8 mouse cellular contexts compared by ENCODE assay signal in genomic region chr4:86575283-86575983, GRCm38 (mm10). TPM values are rescaled to one million over a fixed set of nuclear protein-coding genes. Genes with fewer than 3 reads are reported as not detected.
A peak's percentile ranks its signal among the peaks of the same experiment; 100 is the strongest.
DNase-seq lines count a peak whose midpoint lies in the region; ATAC-seq lines count a peak whose summit lies in the region.

Gene Rraga (plus strand): TSS chr4:86575668.

- H3K4me2 ChIP-seq in heart, embryonic 13.5 days = peak within 1 kb of the TSS; percentile 88
- peak within 1 kb of the TSS; percentile 75 for H3K4me2 ChIP-seq in liver, embryonic 12.5 days
- peak within 1 kb of the TSS; percentile 75 for H3K4me2 ChIP-seq in stomach, embryonic 15.5 days

- H3K27me3 ChIP-seq in heart, embryonic 13.5 days (replicated peaks) = no peaks in the 10 kb centered on the region
- peaks cover 5% of the 10 kb centered on the region; the same call in 1 of the 2 replicates for H3K27me3 ChIP-seq in liver, embryonic 12.5 days (replicated peaks)
- no peaks in the 10 kb centered on the region for H3K27me3 ChIP-seq in stomach, embryonic 15.5 days (replicated peaks)

- peaks cover 22% of the 10 kb centered on the region for H3K36me3 ChIP-seq in heart, embryonic 13.5 days
- peaks cover 19% of the 10 kb centered on the region for H3K36me3 ChIP-seq in liver, embryonic 12.5 days
- H3K36me3 ChIP-seq in stomach, embryonic 15.5 days = no peaks in the 10 kb centered on the region

- H3K9me3 ChIP-seq in heart, embryonic 13.5 days = no peaks in the 10 kb centered on the region
- H3K9me3 ChIP-seq in liver, embryonic 12.5 days (replicated peaks) = no peaks in the 10 kb centered on the region
- no peaks in the 10 kb centered on the region for H3K9me3 ChIP-seq in stomach, embryonic 15.5 days

- under 1% methylated on average over 53 of the region's 53 CpGs for WGBS in heart, embryonic 13.5 days
- under 1% methylated on average over 52 of the region's 53 CpGs for WGBS in liver, embryonic 12.5 days (ENCODE audit: insufficient replicate concordance)
- WGBS in stomach, embryonic 15.5 days = under 1% methylated on average over 53 of the region's 53 CpGs

- no peaks in the 10 kb centered on the region for H3K4me1 ChIP-seq in brown adipose tissue, adult 24 weeks (ENCODE audit: control insufficient read depth, insufficient read depth, insufficient read length, low read length)
- H3K4me1 ChIP-seq in heart, embryonic 13.5 days = peaks cover 22% of the 10 kb centered on the region
- H3K4me1 ChIP-seq in liver, embryonic 12.5 days = peaks cover 26% of the 10 kb centered on the region
- H3K4me1 ChIP-seq in stomach, embryonic 15.5 days = peaks cover 16% of the 10 kb centered on the region

- peak; percentile 97 for DNase-seq in CD4-positive, CD25-positive, alpha-beta regulatory T cell, adult 2 months (ENCODE audit: low read depth, low spot score)
- DNase-seq in fat pad, adult 2 months (ENCODE audit: extremely low read depth, low read depth, low spot score) = peak; percentile 23
- DNase-seq in kidney, postnatal 10 days = peak; percentile 98
- peak; percentile 95 to 96 for DNase-seq in natural killer cell, adult 2 months (ENCODE audit: low spot score in 2 of 2)

- peak within 1 kb of the TSS; percentile 91 for H3K27ac ChIP-seq in brown adipose tissue, adult 24 weeks (replicated peaks; ENCODE audit: low read depth, low read length)
- peak within 1 kb of the TSS; percentile 97 for H3K27ac ChIP-seq in heart, embryonic 13.5 days (replicated peaks)
- H3K27ac ChIP-seq in liver, embryonic 12.5 days = peak within 1 kb of the TSS; percentile 98
- peak within 1 kb of the TSS; percentile 98 for H3K27ac ChIP-seq in stomach, embryonic 15.5 days

- ATAC-seq in heart, embryonic 13.5 days (ENCODE audit: extremely low read depth, insufficient number of reproducible peaks, low FRiP score, low TSS enrichment) = peak; percentile 89
- ATAC-seq in liver, embryonic 12.5 days = peak; percentile 95
- peak; percentile 97 for ATAC-seq in stomach, embryonic 15.5 days (ENCODE audit: insufficient read depth, low FRiP score, low read depth)

- peak within 1 kb of the TSS; percentile 96 for H3K9ac ChIP-seq in heart, embryonic 13.5 days
- H3K9ac ChIP-seq in liver, embryonic 12.5 days = peak within 1 kb of the TSS; percentile 95
- H3K9ac ChIP-seq in stomach, embryonic 15.5 days = peak within 1 kb of the TSS; percentile 97

- H3K4me3 ChIP-seq in brown adipose tissue, adult 24 weeks (ENCODE audit: insufficient read depth, low read depth, low read length) = peak within 1 kb of the TSS; percentile 78
- H3K4me3 ChIP-seq in heart, embryonic 13.5 days = peak within 1 kb of the TSS; percentile 90
- peak within 1 kb of the TSS; percentile 90 for H3K4me3 ChIP-seq in liver, embryonic 12.5 days
- peak within 1 kb of the TSS; percentile 93 for H3K4me3 ChIP-seq in stomach, embryonic 15.5 days (replicated peaks)

RNA-seq across cellular contexts. Expression of gene Rraga, which starts in this region (rescaled TPM):
- 49.3 and 52.6 TPM in 2 replicates for polyA plus RNA-seq in brown adipose tissue, adult 24 weeks (2012; ENCODE audit: insufficient read depth, insufficient read length, missing spikeins)
- polyA plus RNA-seq in heart, embryonic 13.5 days (2015; fragmentation: Nextera tagmentation; extraction: Ambion mirVana) = 46.5 and 50.0 TPM in 2 replicates
- 29.6 and 30.7 TPM in 2 replicates for polyA plus RNA-seq in liver, embryonic 12.5 days (2016; fragmentation: Nextera tagmentation; extraction: Ambion mirVana)
- polyA plus RNA-seq in stomach, embryonic 15.5 days (2015; fragmentation: Nextera tagmentation; extraction: Ambion mirVana) = 73.3 and 78.0 TPM in 2 replicates

Comparison
In these comparisons a context has a peak if more than half of its experiments do, and no peak if none do; other contexts are left out.
1. Peak in every context shown above with its lines: DNase-seq, ATAC-seq, H3K4me3 ChIP-seq and H3K27ac ChIP-seq.
2. DNase-seq: peak in every context shown above with its lines; median percentile 98 in kidney, postnatal 10 days; 97 in CD4-positive, CD25-positive, alpha-beta regulatory T cell, adult 2 months; 96 in natural killer cell, adult 2 months; 23 in fat pad, adult 2 months.